Mouse (Mus musculus) MEL-GATA-1-ER (cell line): ENCODE results near the gene Slc12a3.
"Not testable (repeated sequence)": the region's sequence is repeated elsewhere in the genome, so short reads cannot be mapped to it uniquely, and the experiment has no call there.

Source experiments
- DNase-seq: peaks from one replicate; pipeline ENCODE4 v3.0.0-alpha.2; 2012; ENCODE audit warnings: low read depth; ENCODE audit errors: extremely low read depth

Gene Slc12a3

DNA sequence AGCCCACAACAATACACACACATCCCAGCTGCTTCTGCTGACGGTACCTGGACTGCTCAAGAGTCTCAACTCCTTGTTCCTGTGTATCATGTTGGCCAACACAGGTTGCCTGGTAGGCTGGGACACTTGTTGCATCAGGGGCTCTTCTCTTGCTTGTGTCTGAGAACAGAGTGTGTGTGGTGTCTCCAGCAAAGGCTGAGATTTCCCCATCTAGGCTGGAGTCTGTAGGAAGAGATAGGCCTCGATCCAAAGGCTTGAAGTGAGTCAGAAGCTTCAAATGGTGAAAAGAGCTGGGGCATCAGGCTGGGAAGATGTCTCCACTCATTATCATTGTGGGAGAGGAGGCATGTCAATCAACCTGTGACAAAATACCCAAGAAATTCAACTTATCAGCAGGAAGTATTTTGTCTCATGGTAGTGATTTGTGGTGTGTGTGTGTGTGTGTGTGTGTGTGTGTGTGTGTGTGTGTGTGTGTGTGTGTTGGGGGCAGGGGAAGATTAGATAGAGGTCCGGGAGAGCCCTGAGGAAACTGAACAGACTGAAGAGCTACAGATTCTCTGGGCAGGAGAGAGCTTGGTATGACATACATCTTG, 70.5 kb downstream of the Slc12a3 start:
- no peak for DNase-seq

DNA sequence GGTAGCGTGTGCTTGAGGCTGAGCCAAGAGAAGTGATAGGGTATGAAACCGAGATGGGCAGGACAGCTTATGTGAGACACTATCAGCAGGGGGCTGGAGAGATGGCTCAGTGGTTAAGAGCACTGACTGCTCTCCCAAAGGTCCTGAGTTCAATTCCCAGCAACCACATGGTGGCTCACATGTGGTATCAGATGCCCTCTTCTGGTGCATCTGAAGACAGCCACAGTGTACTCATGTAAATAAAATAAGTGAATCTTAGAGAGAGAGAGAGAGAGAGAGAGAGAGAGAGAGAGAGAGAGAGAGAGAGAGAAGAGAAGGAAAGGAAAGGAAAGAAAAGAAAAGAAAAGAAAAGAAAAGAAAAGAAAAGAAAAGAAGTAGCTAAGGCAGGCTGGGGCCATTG, 71.0 kb downstream of the Slc12a3 start:
- DNase-seq, result not testable (repeated sequence)

DNA sequence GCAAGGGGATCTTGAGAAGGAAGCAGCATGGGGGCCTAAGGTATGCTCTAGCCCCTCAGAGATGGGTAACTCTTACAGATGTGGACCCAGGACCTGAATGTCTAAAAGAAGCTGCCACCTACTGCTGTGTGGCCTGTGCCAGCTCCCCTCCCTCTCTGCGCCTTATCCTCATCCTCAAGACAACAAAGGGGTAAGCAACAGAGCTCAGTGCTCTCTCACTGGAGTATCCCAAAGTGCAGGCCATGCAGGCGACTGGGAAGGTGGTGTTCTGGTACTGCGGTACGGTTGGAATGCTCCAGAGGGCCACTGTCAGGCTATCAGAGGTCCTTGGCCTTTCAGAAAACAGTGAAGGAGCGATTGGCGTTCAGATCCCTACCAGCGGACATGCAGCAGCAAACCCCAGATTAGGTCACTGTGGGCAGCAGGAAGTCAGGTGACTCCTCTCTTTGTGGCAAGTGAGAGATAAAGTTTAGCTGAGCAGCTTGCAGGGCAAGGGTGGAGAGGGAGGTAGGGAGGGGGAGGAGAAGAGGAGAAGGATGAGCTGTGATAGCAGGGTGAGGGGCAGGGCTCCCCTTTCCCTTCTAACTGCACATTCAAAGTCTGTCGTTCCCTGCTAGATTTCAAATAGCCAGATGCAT, 79.6 kb downstream of the Slc12a3 start:
- peak; percentile 59 for DNase-seq

GRCm38 (mm10) chr8:94409523-94409922, 80.5 kb downstream of the Slc12a3 start:
- no peak for DNase-seq

DNA sequence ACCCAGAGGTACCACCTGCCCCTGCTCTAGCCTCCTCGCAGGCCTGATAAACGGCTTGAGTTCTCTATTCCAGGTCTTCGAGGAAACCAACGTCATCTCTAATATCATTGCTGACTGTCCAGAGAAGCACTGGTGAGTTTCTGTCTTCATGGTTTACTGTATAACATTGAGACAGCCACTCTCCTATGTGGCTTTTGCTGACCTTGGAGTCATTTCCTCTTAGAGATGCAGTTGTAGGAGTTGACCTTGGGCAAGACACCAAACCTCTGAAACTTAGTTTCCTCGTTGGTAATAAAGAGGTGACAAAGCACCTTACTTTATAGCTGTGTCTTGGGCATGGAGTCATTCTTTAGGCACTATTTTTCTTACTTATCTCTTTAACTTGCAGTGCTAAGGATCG, 83.5 kb downstream of the Slc12a3 start:
- no peak for DNase-seq

DNA sequence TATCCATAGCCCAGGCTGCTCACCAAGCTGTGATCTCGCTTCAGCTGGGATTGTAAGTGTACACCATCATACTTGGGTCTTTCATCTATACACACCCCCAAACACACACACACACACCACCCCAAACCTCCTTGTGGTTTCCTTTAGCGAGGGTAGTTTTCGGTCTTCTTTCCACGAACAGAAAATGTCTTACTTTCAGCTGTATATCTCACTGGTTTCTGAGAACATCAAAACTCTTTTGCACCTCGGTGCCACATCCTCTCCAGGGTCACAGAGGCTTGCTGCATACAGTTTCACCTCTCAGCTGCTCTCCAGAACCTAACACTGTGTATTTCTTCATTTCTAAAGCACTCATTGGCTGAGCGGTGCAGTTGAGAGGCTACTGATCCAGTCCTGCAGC, 84.5 kb downstream of the Slc12a3 start:
- DNase-seq, result no peak

DNA sequence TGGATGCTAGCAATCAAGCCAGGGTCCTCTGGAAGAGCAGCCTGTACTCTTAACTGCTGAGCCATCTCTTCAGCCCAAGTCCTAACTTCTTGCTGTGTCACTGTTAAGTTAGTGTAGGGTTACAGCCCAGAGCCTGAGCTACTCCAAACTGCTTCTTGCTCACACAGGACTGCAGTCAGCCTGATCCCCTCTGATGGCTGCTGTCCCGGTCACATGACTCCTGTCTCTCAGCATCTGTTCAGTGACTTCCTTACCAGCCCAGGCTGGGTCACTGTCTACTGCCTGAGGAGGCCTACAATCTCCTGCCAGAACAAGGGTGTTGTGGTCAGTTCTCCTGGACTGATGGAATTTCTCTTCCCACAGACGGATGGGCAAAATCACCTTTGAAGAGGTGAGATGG, 86.2 kb downstream of the Slc12a3 start:
- DNase-seq, result no peak
